Mouse (Mus musculus) adrenal gland, postnatal 4 days (tissue): ENCODE data around the gene Dcst1. TPM values are rescaled to one million over a fixed set of nuclear protein-coding genes. Genes with fewer than 3 reads are reported as not detected.

ENCODE experiments used
- DNase-seq, 2 experiments: peaks; one replicate each; pipeline ENCODE4 v3.0.0; 2021 to 2022; ENCODE audit warnings: low spot score in 2 of 2, mixed read lengths in 2 of 2
- total RNA-seq, 2 experiments: library from RNA; stranded (reverse); gene quantifications; 2 replicates each; pipeline ENCODE4 v1.2.3; 2021

Gene Dcst1
- total RNA-seq, 2 experiments from 2014 or later: 0.81 to 1.2 TPM

GRCm38 (mm10) chr3:89365486-89366414, 697 bp upstream of the Dcst1 start:
- no peak for DNase-seq

GRCm38 (mm10) chr3:89364631-89365030, 422 bp downstream of the Dcst1 start:
- DNase-seq: no peak

- DNase-seq: no peak
Observed at GRCm38 (mm10) chr3:89361675-89362074, 3.4 kb downstream of the Dcst1 start, which contains the start of gene Dcst2. Gene Dcst2, plus strand, starts transcription at chr3:89361975.

- no peak for DNase-seq
Observed at GRCm38 (mm10) chr3:89360237-89360636, 4.8 kb downstream of the Dcst1 start.

GRCm38 (mm10) chr3:89359630-89360029, 5.4 kb downstream of the Dcst1 start:
- DNase-seq: no peak

- no peak for DNase-seq
Observed at GRCm38 (mm10) chr3:89356029-89356428, 9.0 kb downstream of the Dcst1 start.

- no peak for DNase-seq
Observed at GRCm38 (mm10) chr3:89355512-89355902, 9.5 kb downstream of the Dcst1 start.

GRCm38 (mm10) chr3:89354816-89355511, 10.1 kb downstream of the Dcst1 start:
- peak; percentile 77 to 83 for DNase-seq

GRCm38 (mm10) chr3:89351271-89351670, 13.8 kb downstream of the Dcst1 start:
- no peak for DNase-seq

GRCm38 (mm10) chr3:89349869-89350501, 15.1 kb downstream of the Dcst1 start, which contains the start of gene Adam15:
Gene Adam15, minus strand, starts transcription at chr3:89349996.
- DNase-seq: peak; percentile 77 to 79

GRCm38 (mm10) chr3:89348911-89349868, 15.9 kb downstream of the Dcst1 start:
- DNase-seq: peak in 1 of 2 experiments; percentile 33

GRCm38 (mm10) chr3:89347916-89348315, 17.1 kb downstream of the Dcst1 start:
- no peak for DNase-seq

GRCm38 (mm10) chr3:89346815-89347540, 18.1 kb downstream of the Dcst1 start:
- DNase-seq: no peak

- no peak for DNase-seq
Observed at GRCm38 (mm10) chr3:89343279-89343678, 21.8 kb downstream of the Dcst1 start.

- no peak for DNase-seq
Observed at GRCm38 (mm10) chr3:89341794-89342193, 23.3 kb downstream of the Dcst1 start.

GRCm38 (mm10) chr3:89340465-89340864, 24.6 kb downstream of the Dcst1 start:
- DNase-seq: peak in 1 of 2 experiments; percentile 65

- peak in 1 of 2 experiments; percentile 57 for DNase-seq
Observed at GRCm38 (mm10) chr3:89339416-89339815, 25.6 kb downstream of the Dcst1 start.

- DNase-seq: no peak
Observed at GRCm38 (mm10) chr3:89337721-89338578, 27.1 kb downstream of the Dcst1 start, which contains the start of gene Efna4. Gene Efna4, minus strand, starts transcription at chr3:89338028.
